Mouse (Mus musculus) limb, embryonic 14.5 days (tissue): ENCODE results near the gene Gm20388. TPM values are rescaled to one million over a fixed set of nuclear protein-coding genes. Genes with fewer than 3 reads are reported as not detected.

Source experiments
- ATAC-seq: fragments of 200-750 bp; cut with Nextera tagmentation; 2 replicates; pipeline ENCODE4 v1.8.0; 2017; ENCODE audit warnings: low read depth, moderate number of reproducible peaks, moderate TSS enrichment; ENCODE audit not compliant: low FRiP score
- DNase-seq: peaks from one replicate; pipeline ENCODE4 v3.0.0-alpha.2; 2015; ENCODE audit warnings: low spot score
- H3K27ac ChIP-seq: fragments of 300-500 bp; sonication (generic); replicated peaks from 2 replicates; pipeline ENCODE4 v1.5.1; 2014; ENCODE audit warnings: low read depth, mild to moderate bottlenecking, low read length, moderate library complexity, mixed read lengths
- H3K27me3 ChIP-seq: fragments of 300-500 bp; sonication (generic); 2 replicates; pipeline ENCODE4 v1.6.1; 2014; ENCODE audit warnings: low read length, mixed read lengths; ENCODE audit not compliant: control insufficient read depth, insufficient read depth
- H3K36me3 ChIP-seq: fragments of 300-500 bp; sonication (generic); 2 replicates; pipeline ENCODE4 v1.6.1; 2014; ENCODE audit warnings: mild to moderate bottlenecking, low read length, moderate library complexity, mixed read lengths; ENCODE audit not compliant: control insufficient read depth, insufficient read depth
- H3K4me1 ChIP-seq: fragments of 300-500 bp; sonication (generic); 2 replicates; pipeline ENCODE4 v1.6.1; 2014; ENCODE audit warnings: antibody characterized with exemption, low read length, mixed read lengths; ENCODE audit not compliant: control insufficient read depth, insufficient read depth
- H3K4me2 ChIP-seq: fragments of 300-500 bp; sonication (generic); replicated peaks from 2 replicates; pipeline ENCODE4 v1.6.1; 2014; ENCODE audit warnings: low read depth, mild to moderate bottlenecking, low read length, moderate library complexity; ENCODE audit not compliant: severe bottlenecking
- H3K4me3 ChIP-seq: fragments of 300-500 bp; sonication (generic); replicated peaks from 2 replicates; pipeline ENCODE4 v1.5.1; 2014; ENCODE audit warnings: low read length
- H3K9ac ChIP-seq: fragments of 300-500 bp; sonication (generic); 2 replicates; pipeline ENCODE4 v1.6.1; 2014; ENCODE audit warnings: mild to moderate bottlenecking, low read depth, low read length, moderate library complexity; ENCODE audit not compliant: severe bottlenecking
- H3K9me3 ChIP-seq: fragments of 300-500 bp; sonication (generic); 2 replicates; pipeline ENCODE4 v1.6.1; 2016; ENCODE audit warnings: low read length; ENCODE audit not compliant: control insufficient read depth
- POLR2A ChIP-seq: fragments of 200-500 bp; IDR thresholded peaks from 2 replicates; pipeline ENCODE4 v1.8.0; 2012; ENCODE audit warnings: inconsistent platforms, mild to moderate bottlenecking, moderate library complexity, borderline replicate concordance; ENCODE audit not compliant: insufficient read depth, insufficient read length; ENCODE audit errors: extremely low read depth
- WGBS: fragments of 180-500 bp; shearing (Covaris S2); extraction: QIAGEN DNeasy Blood & Tissue Kit; methylation state at CpG from one replicate; pipeline ENCODE4 v1.1.7; 2014; 5-methylcytosine and 5-hydroxymethylcytosine counted together
- polyA plus RNA-seq, 2 experiments: library from polyadenylated mRNA; depleted of rRNA in 1 of 2; stranded (reverse) in 1 of 2; unstranded in 1 of 2; fragments of >200 nt; fragmentation: Nextera tagmentation in 1 of 2; extraction: Ambion mirVana in 1 of 2; gene quantifications; 2 replicates each; pipeline versions ENCODE4 v1.2.1 to v1.2.3; 2012 to 2014

The Gm20388 gene
- polyA plus RNA-seq, 2 experiments: 1.9 to 49.9 TPM

- no peak for TF ChIP-seq POLR2A
- Histone ChIP-seq H3K27me3 (no peaks in the 10 kb centered on the region), H3K4me2 (no peak overlapping the region), H3K36me3 (peaks cover 27% of the 10 kb centered on the region; the same call in 1 of the 2 replicates), H3K9ac (no peak overlapping the region), H3K4me3 (no peak overlapping the region), H3K27ac (no peak overlapping the region), H3K9me3 (no peaks in the 10 kb centered on the region), H3K4me1 (peaks cover 15% of the 10 kb centered on the region)
- ATAC-seq: no peak
- DNase-seq: no peak
- 81% methylated on average over 4 of the region's 4 CpGs for WGBS
Observed at GRCm38 (mm10) chr8:122807907-122808306, 2897.3 kb downstream of the Gm20388 start.

- Histone ChIP-seq H3K4me2 (no peak overlapping the region), H3K4me1 (peaks cover 4% of the 10 kb centered on the region), H3K27me3 (no peaks in the 10 kb centered on the region), H3K27ac (no peak overlapping the region), H3K4me3 (no peak overlapping the region), H3K36me3 (peaks cover 39% of the 10 kb centered on the region), H3K9me3 (no peaks in the 10 kb centered on the region), H3K9ac (no peak overlapping the region)
- DNase-seq (no peak), ATAC-seq (no peak)
- WGBS: 80% methylated on average over 8 of the region's 8 CpGs
- TF ChIP-seq POLR2A: no peak
Observed at GRCm38 (mm10) chr8:122810376-122810775, 2899.7 kb downstream of the Gm20388 start.

GRCm38 (mm10) chr8:122811870-122812494 is 2901.3 kb downstream of the Gm20388 start:
- no peak overlapping the region for H3K9ac ChIP-seq
- DNase-seq (no peak), ATAC-seq (no peak)
- H3K4me2 ChIP-seq: no peak overlapping the region
- H3K4me3 ChIP-seq: no peak overlapping the region
- no peaks in the 10 kb centered on the region for H3K9me3 ChIP-seq
- 83% methylated on average over 16 of the region's 16 CpGs for WGBS
- H3K27me3 ChIP-seq: no peaks in the 10 kb centered on the region
- peaks cover 39% of the 10 kb centered on the region for H3K36me3 ChIP-seq
- peaks cover under 1% of the 10 kb centered on the region; the same call in 1 of the 2 replicates for H3K4me1 ChIP-seq
- no peak overlapping the region for H3K27ac ChIP-seq
- no peak for TF ChIP-seq POLR2A

GRCm38 (mm10) chr8:122812610-122813250 is 2902.1 kb downstream of the Gm20388 start:
- Histone ChIP-seq H3K36me3 (peaks cover 44% of the 10 kb centered on the region), H3K4me2 (no peak overlapping the region), H3K9me3 (no peaks in the 10 kb centered on the region), H3K4me3 (no peak overlapping the region), H3K27ac (no peak overlapping the region), H3K4me1 (no peaks in the 10 kb centered on the region), H3K9ac (no peak overlapping the region), H3K27me3 (no peaks in the 10 kb centered on the region)
- 72% methylated on average over 14 of the region's 14 CpGs for WGBS
- ATAC-seq (no peak), DNase-seq (no peak)
- no peak for TF ChIP-seq POLR2A

- Histone ChIP-seq H3K4me3 (no peak overlapping the region), H3K27me3 (no peaks in the 10 kb centered on the region), H3K36me3 (peaks cover 42% of the 10 kb centered on the region), H3K4me2 (no peak overlapping the region), H3K9me3 (no peaks in the 10 kb centered on the region), H3K9ac (no peak overlapping the region), H3K27ac (no peak overlapping the region), H3K4me1 (no peaks in the 10 kb centered on the region)
- ATAC-seq (no peak), DNase-seq (no peak)
- 40% methylated on average over 7 of the region's 7 CpGs for WGBS
- no peak for TF ChIP-seq POLR2A
Observed at GRCm38 (mm10) chr8:122814608-122815007, 2904.0 kb downstream of the Gm20388 start.
